ENCODE assay signal across 18 mouse cellular contexts in genomic region chr2:150921697-150922096, GRCm38 (mm10). TPM values are rescaled to one million over a fixed set of nuclear protein-coding genes. Genes with fewer than 3 reads are reported as not detected.
DNase-seq lines count a peak whose midpoint lies in the region; ATAC-seq and TF ChIP-seq lines count a peak whose summit lies in the region.
"Had no signal": no experiment of that assay in that cellular context is flagged by ENCODE, and none has a peak within 500 bp of the region (broad histone marks: within the 10 kb centered on the region; RNA-seq: fewer than 3 reads in every experiment).

No protein-coding gene starts in this region.

- ATAC-seq in lung, postnatal 0 days: no peak
- ATAC-seq in heart, embryonic 13.5 days (ENCODE audit: extremely low read depth, insufficient number of reproducible peaks, low FRiP score, low TSS enrichment): no peak
- ATAC-seq: forebrain, embryonic 14.5 days; midbrain, embryonic 15.5 days had no signal

- no peak for TF ChIP-seq CTCF in lung, postnatal 0 days (IDR thresholded peaks at IDR 0.05)
- no peak for TF ChIP-seq CTCF in lung, adult 2 months (IDR thresholded peaks at IDR 0.05; ENCODE audit: insufficient read depth, low read length)

- no peaks in the 10 kb centered on the region for H3K27me3 ChIP-seq in lung, postnatal 0 days (replicated peaks; ENCODE audit: insufficient read depth, low read length)
- H3K27me3 ChIP-seq in heart, embryonic 13.5 days (replicated peaks): no peaks in the 10 kb centered on the region
- H3K27me3 ChIP-seq: embryonic facial prominence, embryonic 15.5 days; midbrain, embryonic 15.5 days; neural tube, embryonic 13.5 days had no signal

- H3K36me3 ChIP-seq in lung, postnatal 0 days (ENCODE audit: insufficient read depth, low read length): no peaks in the 10 kb centered on the region
- peaks cover 50% of the 10 kb centered on the region for H3K36me3 ChIP-seq in heart, embryonic 13.5 days
- H3K36me3 ChIP-seq: midbrain, embryonic 15.5 days had no signal

- H3K4me3 ChIP-seq in lung, postnatal 0 days (ENCODE audit: low read depth, low read length): no peak overlapping the region
- no peak overlapping the region for H3K4me3 ChIP-seq in lung, adult 2 months (replicated peaks; ENCODE audit: extremely low read depth, low read depth, low read length)
- no peak overlapping the region for H3K4me3 ChIP-seq in heart, embryonic 13.5 days
- H3K4me3 ChIP-seq: embryonic facial prominence, embryonic 15.5 days; midbrain, embryonic 15.5 days; neural tube, embryonic 13.5 days had no signal

- whole genome bisulfite sequencing in lung, postnatal 0 days: 83% methylated on average over 6 of the region's 6 CpGs
- WGBS in lung, adult 2 months: 77% methylated on average over 6 of the region's 6 CpGs
- WGBS in heart, embryonic 13.5 days: 71% methylated on average over 6 of the region's 6 CpGs

- no peak overlapping the region for H3K9ac ChIP-seq in lung, postnatal 0 days (replicated peaks; ENCODE audit: low read depth)
- H3K9ac ChIP-seq in heart, embryonic 13.5 days: no peak overlapping the region
- H3K9ac ChIP-seq: embryonic facial prominence, embryonic 15.5 days; midbrain, embryonic 15.5 days; neural tube, embryonic 13.5 days had no signal

- peak; percentile 90 for DNase-seq in heart, adult 11 months
- no peak for DNase-seq in heart, postnatal 4 days
- DNase-seq in lung, postnatal 0 days (ENCODE audit: low spot score): peak; percentile 15
- DNase-seq in lung, adult 2 months: no peak
- DNase-seq in skeletal muscle tissue, adult 2 months (ENCODE audit: low read depth, low spot score): peak; percentile 25
- DNase-seq in right cerebral cortex, postnatal 14 days: no peak
- DNase-seq in urinary bladder, postnatal 14 days (ENCODE audit: low spot score): no peak
- DNase-seq: cerebellum, adult 18-20 months; kidney, adult 18-20 months; right cerebral cortex, adult 18-20 months; thymus, adult 2 months had no signal

- no peak for TF ChIP-seq EP300 in lung, postnatal 0 days (IDR thresholded peaks at IDR 0.05)

- no peaks in the 10 kb centered on the region for H3K9me3 ChIP-seq in lung, postnatal 0 days (ENCODE audit: low read length)
- H3K9me3 ChIP-seq in heart, embryonic 13.5 days: no peaks in the 10 kb centered on the region
- H3K9me3 ChIP-seq: embryonic facial prominence, embryonic 15.5 days; G1E; midbrain, embryonic 15.5 days; neural tube, embryonic 13.5 days had no signal

- no peak for TF ChIP-seq POLR2A in lung, adult 2 months (IDR thresholded peaks at IDR 0.05; ENCODE audit: borderline replicate concordance, extremely low read depth, low read depth, low read length)

- no peaks in the 10 kb centered on the region for H3K4me1 ChIP-seq in lung, postnatal 0 days (ENCODE audit: insufficient read depth, low read depth, low read length)
- H3K4me1 ChIP-seq in lung, adult 2 months (ENCODE audit: control insufficient read depth, insufficient read depth, low read length): no peaks in the 10 kb centered on the region
- H3K4me1 ChIP-seq in heart, embryonic 13.5 days: peaks cover 15% of the 10 kb centered on the region; the same call in 1 of the 2 replicates
- H3K4me1 ChIP-seq: embryonic facial prominence, embryonic 15.5 days; midbrain, embryonic 15.5 days; neural tube, embryonic 13.5 days had no signal

- no peak overlapping the region for H3K4me2 ChIP-seq in lung, postnatal 0 days (replicated peaks; ENCODE audit: low read depth, low read length)
- H3K4me2 ChIP-seq in heart, embryonic 13.5 days: no peak overlapping the region
- H3K4me2 ChIP-seq: embryonic facial prominence, embryonic 15.5 days; liver, embryonic 11.5 days; midbrain, embryonic 15.5 days; neural tube, embryonic 13.5 days had no signal

- no peak overlapping the region for H3K27ac ChIP-seq in lung, postnatal 0 days (ENCODE audit: low read length)
- H3K27ac ChIP-seq in heart, embryonic 13.5 days (replicated peaks): peak overlapping the region; percentile 36; the same call in 1 of the 2 replicates
- H3K27ac ChIP-seq: embryonic facial prominence, embryonic 15.5 days; midbrain, embryonic 15.5 days; neural tube, embryonic 13.5 days had no signal

RNA-seq across cellular contexts. Expression of gene Gins1, which starts 16.5 kb away (rescaled TPM):
- total RNA-seq in heart, postnatal 4 days (2021): 10 to 100 TPM; 16.8 to 18.9 TPM
- polyA plus RNA-seq in lung, postnatal 0 days (2015; fragmentation: Nextera tagmentation; extraction: Ambion mirVana): 4.4 and 6.1 TPM in 2 replicates
- polyA plus RNA-seq in lung, adult 2 months (2012; rRNA removed): 0.39 and 0.49 TPM in 2 replicates
- polyA plus RNA-seq in heart, embryonic 13.5 days (2015; fragmentation: Nextera tagmentation; extraction: Ambion mirVana): 29.3 and 30.7 TPM in 2 replicates

RNA-seq across cellular contexts. Expression of gene Abhd12, which starts 17.2 kb away (rescaled TPM):
- total RNA-seq in heart, postnatal 4 days (2021): 10 to 100 TPM; 30.0 to 30.7 TPM
- polyA plus RNA-seq in lung, postnatal 0 days (2015; fragmentation: Nextera tagmentation; extraction: Ambion mirVana): 56.5 and 57.3 TPM in 2 replicates
- polyA plus RNA-seq in lung, adult 2 months (2012; rRNA removed): 59.1 and 60.0 TPM in 2 replicates
- 42.3 and 45.0 TPM in 2 replicates for polyA plus RNA-seq in heart, embryonic 13.5 days (2015; fragmentation: Nextera tagmentation; extraction: Ambion mirVana)

Comparison
In these comparisons a context has a peak if more than half of its experiments do, and no peak if none do; other contexts are left out.
1. DNase-seq: peak in heart, adult 11 months (single experiment), lung, postnatal 0 days (single experiment) and skeletal muscle tissue, adult 2 months (single experiment); none in heart, postnatal 4 days (single experiment), lung, adult 2 months (single experiment), right cerebral cortex, postnatal 14 days (single experiment) and urinary bladder, postnatal 14 days (single experiment).